Mouse (Mus musculus) heart, embryonic 15.5 days (tissue): Measurements from ENCODE around the gene Pde4a. TPM values are rescaled to one million over a fixed set of nuclear protein-coding genes. Genes with fewer than 3 reads are reported as not detected.

Experiments used
- ATAC-seq: fragments of 200-750 bp; cut with Nextera tagmentation; replicated peaks from 2 replicates; pipeline ENCODE4 v1.8.0; 2017; ENCODE audit warnings: low read depth, moderate TSS enrichment; ENCODE audit not compliant: insufficient number of reproducible peaks, insufficient read depth, low FRiP score
- H3K27ac ChIP-seq: fragments of 300-500 bp; sonication (generic); 2 replicates; pipeline ENCODE4 v1.5.1; 2015; ENCODE audit warnings: mild to moderate bottlenecking, inconsistent platforms
- H3K27me3 ChIP-seq: fragments of 300-500 bp; sonication (generic); 2 replicates; pipeline ENCODE4 v1.6.1; 2015; ENCODE audit warnings: inconsistent platforms
- H3K36me3 ChIP-seq: fragments of 300-500 bp; sonication (generic); 2 replicates; pipeline ENCODE4 v1.6.1; 2015; ENCODE audit warnings: mild to moderate bottlenecking, inconsistent platforms
- H3K4me1 ChIP-seq: fragments of 300-500 bp; sonication (generic); replicated peaks from 2 replicates; pipeline ENCODE4 v1.6.1; 2015; ENCODE audit warnings: inconsistent platforms
- H3K4me2 ChIP-seq: fragments of 300-500 bp; sonication (generic); 2 replicates; pipeline ENCODE4 v1.6.1; 2015; ENCODE audit warnings: inconsistent platforms, mild to moderate bottlenecking, moderate library complexity
- H3K4me3 ChIP-seq: fragments of 300-500 bp; sonication (generic); 2 replicates; pipeline ENCODE4 v1.5.1; 2015; ENCODE audit warnings: mild to moderate bottlenecking, inconsistent platforms
- H3K9ac ChIP-seq: fragments of 300-500 bp; sonication (generic); 2 replicates; pipeline ENCODE4 v1.6.1; 2015; ENCODE audit warnings: mild to moderate bottlenecking, inconsistent platforms
- H3K9me3 ChIP-seq: fragments of 300-500 bp; sonication (generic); replicated peaks from 2 replicates; pipeline ENCODE4 v1.6.1; 2016; ENCODE audit warnings: inconsistent platforms
- WGBS: fragments of 180-500 bp; shearing (Covaris S2); methylation state at CpG from one replicate; pipeline ENCODE4 v1.1.7; 2015; ENCODE audit warnings: mixed read lengths; 5-methylcytosine and 5-hydroxymethylcytosine counted together
- polyA plus RNA-seq: library from polyadenylated mRNA; unstranded; fragments of >200 nt; fragmentation: Nextera tagmentation; extraction: Ambion mirVana; gene quantifications from 2 replicates; pipeline ENCODE4 v1.2.1, GENCODE M21; 2015

The Pde4a gene
- polyA plus RNA-seq, 1 experiment from 2014 or later: 13.0 TPM

DNA sequence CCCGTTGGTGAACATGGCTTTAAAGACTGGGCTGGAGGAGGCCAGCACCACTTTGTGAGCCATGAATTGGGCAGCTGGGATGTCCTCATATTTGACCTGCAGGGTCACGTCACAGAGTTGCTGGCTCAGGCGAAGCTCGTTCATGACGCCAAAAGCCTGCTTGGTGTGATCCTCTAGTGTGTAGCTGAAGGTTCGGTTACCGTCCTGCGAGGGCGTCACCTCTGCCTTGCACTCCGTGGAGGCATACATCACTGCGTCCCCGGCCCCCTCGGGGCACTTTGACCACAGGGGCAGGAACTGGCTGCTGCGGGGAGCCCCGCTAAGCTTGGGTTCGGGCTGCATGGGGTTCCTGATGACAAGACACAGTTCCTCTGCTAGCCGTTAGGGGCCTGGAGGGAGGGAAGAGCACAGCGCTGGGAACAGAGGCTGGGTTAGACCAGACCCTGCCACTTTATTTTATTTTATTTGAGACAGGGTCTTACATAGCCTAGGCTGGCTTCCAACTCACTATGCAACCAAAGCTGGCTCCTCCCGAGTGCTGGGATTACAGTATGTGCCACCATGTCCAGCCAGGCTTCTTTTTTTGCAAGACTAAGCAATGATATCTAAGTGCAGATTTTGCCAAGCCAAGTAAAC lies 72.0 kb downstream of the Pde4a start:
- 12% methylated on average over 19 of the region's 19 CpGs for WGBS
- peak; percentile 14; the same call in 1 of the 2 replicates for ATAC-seq
- no peaks in the 10 kb centered on the region for H3K9me3 ChIP-seq
- H3K27ac ChIP-seq: peak overlapping the region; percentile 98
- H3K4me3 ChIP-seq: peak overlapping the region; percentile 97
- H3K4me1 ChIP-seq: peaks cover 22% of the 10 kb centered on the region
- H3K36me3 ChIP-seq: peaks cover 35% of the 10 kb centered on the region
- H3K9ac ChIP-seq: peak overlapping the region; percentile 100
- H3K4me2 ChIP-seq: peak overlapping the region; percentile 83
- peaks cover 3% of the 10 kb centered on the region; the same call in 1 of the 2 replicates for H3K27me3 ChIP-seq

DNA sequence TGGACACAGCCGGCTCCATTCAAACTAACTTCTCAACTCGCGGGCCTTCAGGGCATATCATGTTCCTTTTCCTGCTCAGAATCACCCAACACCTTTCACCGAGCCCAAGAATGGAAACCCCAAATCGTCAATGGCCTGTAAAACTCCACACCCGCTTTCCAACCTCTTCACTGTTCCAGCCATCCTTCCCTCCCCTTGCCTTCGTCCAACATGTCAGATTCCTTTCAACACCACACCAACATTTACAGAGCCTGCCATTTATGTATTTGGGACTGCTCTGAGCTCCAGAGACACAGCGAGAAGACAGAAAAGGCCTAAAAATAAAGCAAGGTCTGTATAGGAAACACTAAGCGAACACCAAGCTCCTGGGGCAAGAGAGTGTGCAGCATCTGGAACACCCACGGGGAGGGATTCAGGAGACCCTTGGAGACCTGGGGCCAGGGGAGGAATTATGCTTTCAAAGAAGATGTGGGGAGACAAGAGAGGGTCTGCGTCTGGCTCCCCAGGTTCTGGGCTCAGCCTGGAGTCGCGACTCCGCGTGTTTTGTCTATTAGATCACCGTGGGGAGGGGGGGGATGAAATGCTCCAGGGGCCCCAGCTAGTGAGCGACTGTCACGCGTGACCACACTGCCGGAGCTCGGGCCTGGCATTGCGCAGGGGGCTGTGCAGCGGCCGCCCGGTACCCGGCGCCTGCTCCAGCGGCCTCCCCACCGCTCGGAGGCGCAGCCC lies 72.7 kb downstream of the Pde4a start:
- Histone ChIP-seq H3K9me3 (no peaks in the 10 kb centered on the region), H3K27me3 (peaks cover 8% of the 10 kb centered on the region), H3K36me3 (peaks cover 28% of the 10 kb centered on the region), H3K4me3 (peak overlapping the region; percentile 97), H3K4me1 (peaks cover 22% of the 10 kb centered on the region), H3K9ac (peak overlapping the region; percentile 100), H3K4me2 (peak overlapping the region; percentile 83), H3K27ac (peak overlapping the region; percentile 98)
- peak; percentile 21; the same call in 1 of the 2 replicates for ATAC-seq
- WGBS: under 1% methylated on average over 31 of the region's 31 CpGs

- peak within 1 kb of the TSS; percentile 98 for H3K27ac ChIP-seq
- peak within 1 kb of the TSS; percentile 83 for H3K4me2 ChIP-seq
- WGBS: under 1% methylated on average over 68 of the region's 90 CpGs
- H3K4me1 ChIP-seq: peaks cover 23% of the 10 kb centered on the region
- peaks cover 21% of the 10 kb centered on the region for H3K36me3 ChIP-seq
- H3K9ac ChIP-seq: peak within 1 kb of the TSS; percentile 100
- H3K27me3 ChIP-seq: peaks cover 15% of the 10 kb centered on the region
- ATAC-seq: peak; percentile 84
- no peaks in the 10 kb centered on the region for H3K9me3 ChIP-seq
- peak within 1 kb of the TSS; percentile 97 for H3K4me3 ChIP-seq
These were observed 73.4 kb downstream of the Pde4a start, which contains the start of gene Keap1 for GRCm38 (mm10) chr9:21238733-21239464. TSS of gene Keap1 (minus strand) at chr9:21239361.

GRCm38 (mm10) chr9:21239465-21239848 lies 73.9 kb downstream of the Pde4a start:
- Histone ChIP-seq H3K9ac (peak overlapping the region; percentile 100), H3K27me3 (peaks cover 21% of the 10 kb centered on the region), H3K27ac (peak overlapping the region; percentile 98), H3K9me3 (no peaks in the 10 kb centered on the region), H3K4me1 (peaks cover 29% of the 10 kb centered on the region), H3K4me3 (peak overlapping the region; percentile 97), H3K36me3 (peaks cover 15% of the 10 kb centered on the region), H3K4me2 (peak overlapping the region; percentile 83)
- 44% methylated on average over 4 of the region's 4 CpGs for WGBS
- ATAC-seq: no peak

DNA sequence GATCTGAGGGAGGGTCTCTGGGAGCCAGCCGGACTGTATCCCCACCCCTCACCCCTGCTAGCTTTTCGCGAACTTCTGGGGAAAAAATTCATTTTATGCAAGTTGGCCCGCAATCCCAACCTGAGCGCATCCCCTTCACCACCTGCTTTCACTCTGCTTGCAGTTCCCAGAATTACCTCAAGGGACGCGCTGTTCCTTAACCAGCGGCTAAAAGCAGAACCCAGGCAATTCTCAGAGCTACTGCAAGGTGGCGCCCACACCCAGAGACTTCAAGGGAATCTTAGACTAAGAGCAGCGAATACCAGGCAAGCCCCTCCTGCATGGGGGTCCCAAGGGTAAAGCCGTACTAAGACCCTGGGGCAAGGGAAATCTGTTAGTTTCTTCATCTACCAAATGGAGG lies 75.8 kb downstream of the Pde4a start:
- Histone ChIP-seq H3K4me1 (peaks cover 35% of the 10 kb centered on the region), H3K27me3 (peaks cover 40% of the 10 kb centered on the region), H3K36me3 (no peaks in the 10 kb centered on the region), H3K4me2 (no peak overlapping the region), H3K27ac (no peak overlapping the region), H3K4me3 (no peak overlapping the region), H3K9me3 (no peaks in the 10 kb centered on the region), H3K9ac (no peak overlapping the region)
- WGBS: 9% methylated on average over 11 of the region's 11 CpGs
- ATAC-seq: no peak

GRCm38 (mm10) chr9:21243826-21244427 lies 78.4 kb downstream of the Pde4a start:
- H3K9ac ChIP-seq: peak overlapping the region; percentile 42
- ATAC-seq: no peak
- no peak overlapping the region for H3K27ac ChIP-seq
- peaks cover 26% of the 10 kb centered on the region for H3K4me1 ChIP-seq
- peak overlapping the region; percentile 89 for H3K4me2 ChIP-seq
- H3K27me3 ChIP-seq: peaks cover 62% of the 10 kb centered on the region
- peak overlapping the region; percentile 52 for H3K4me3 ChIP-seq
- H3K36me3 ChIP-seq: no peaks in the 10 kb centered on the region
- no peaks in the 10 kb centered on the region for H3K9me3 ChIP-seq
- WGBS: 6% methylated on average over 42 of the region's 42 CpGs

DNA sequence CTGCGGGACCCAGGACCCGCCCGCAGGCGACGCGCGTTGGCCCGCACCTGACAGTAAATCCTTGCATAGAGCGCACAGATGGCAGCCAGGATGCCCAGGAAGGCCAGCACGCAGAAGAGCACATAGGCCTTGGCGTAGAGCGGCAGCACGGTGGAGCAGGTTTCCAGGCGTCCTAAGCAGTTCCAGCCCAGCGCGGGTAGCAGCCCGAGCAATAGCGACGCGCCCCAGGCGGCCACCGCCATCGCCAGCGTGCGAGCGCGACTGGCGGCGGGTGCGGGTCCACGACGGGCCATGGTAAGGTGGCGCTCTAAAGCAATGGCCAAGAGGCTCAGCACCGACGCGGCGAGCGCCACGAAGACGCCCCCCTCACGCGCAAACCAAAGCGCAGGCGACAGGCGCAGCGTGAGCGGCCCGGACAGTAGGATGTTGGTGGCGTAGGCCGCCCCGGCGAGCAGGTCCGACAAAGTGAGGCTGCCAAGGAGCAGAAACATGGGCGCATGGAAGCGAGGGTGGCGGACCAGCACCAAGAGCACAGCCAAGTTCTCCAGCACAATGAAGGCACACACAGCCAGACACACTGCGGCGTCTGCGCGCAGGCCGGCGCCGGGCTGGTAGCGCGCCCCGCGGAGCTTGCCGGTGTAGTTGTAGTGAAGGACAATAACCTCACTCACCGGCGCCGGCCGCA lies 79.1 kb downstream of the Pde4a start:
- Histone ChIP-seq H3K27me3 (peaks cover 69% of the 10 kb centered on the region), H3K4me2 (peak overlapping the region; percentile 89), H3K9ac (peak overlapping the region; percentile 42), H3K27ac (no peak overlapping the region), H3K4me3 (peak overlapping the region; percentile 52), H3K36me3 (no peaks in the 10 kb centered on the region), H3K4me1 (peaks cover 26% of the 10 kb centered on the region), H3K9me3 (no peaks in the 10 kb centered on the region)
- under 1% methylated on average over 72 of the region's 72 CpGs for WGBS
- peak; percentile 50 for ATAC-seq

- Histone ChIP-seq H3K4me1 (peaks cover 29% of the 10 kb centered on the region), H3K4me2 (peak overlapping the region; percentile 89), H3K4me3 (peak overlapping the region; percentile 52), H3K36me3 (no peaks in the 10 kb centered on the region), H3K9ac (peak overlapping the region; percentile 42), H3K27ac (no peak overlapping the region), H3K27me3 (peaks cover 74% of the 10 kb centered on the region), H3K9me3 (no peaks in the 10 kb centered on the region)
- WGBS: 3% methylated on average over 16 of the region's 16 CpGs
- ATAC-seq: no peak
These were observed 79.6 kb downstream of the Pde4a start for GRCm38 (mm10) chr9:21245113-21245487.

DNA sequence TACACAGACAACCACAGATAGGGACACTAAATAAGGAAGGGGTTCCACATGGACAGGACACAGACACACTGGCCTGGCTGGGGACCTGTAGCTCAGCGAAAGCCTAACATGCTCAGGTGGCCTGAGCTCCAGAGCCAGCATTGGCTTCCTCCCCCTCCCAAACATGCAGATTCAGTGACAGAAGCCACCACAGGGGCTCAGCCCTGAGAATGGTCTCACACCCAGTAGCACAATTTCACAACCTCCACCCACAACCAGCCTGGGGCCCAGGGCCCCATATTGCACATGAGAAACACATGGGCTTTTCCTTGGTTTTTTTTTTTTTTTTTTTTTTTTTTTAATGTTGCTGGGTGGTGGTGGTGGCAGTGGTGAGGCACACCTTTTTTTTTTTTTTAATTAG lies 80.8 kb downstream of the Pde4a start:
- Histone ChIP-seq H3K27me3 (peaks cover 86% of the 10 kb centered on the region), H3K36me3 (no peaks in the 10 kb centered on the region), H3K4me2 (no peak overlapping the region), H3K4me1 (peaks cover 26% of the 10 kb centered on the region), H3K4me3 (no peak overlapping the region), H3K9me3 (no peaks in the 10 kb centered on the region), H3K27ac (no peak overlapping the region), H3K9ac (no peak overlapping the region)
- ATAC-seq: no peak
- 93% methylated on average over 1 of the region's 1 CpGs for WGBS

- Histone ChIP-seq H3K4me2 (peak within 1 kb of the TSS; percentile 66), H3K27ac (no peak within 1 kb of the TSS), H3K36me3 (no peaks in the 10 kb centered on the region), H3K27me3 (peaks cover 84% of the 10 kb centered on the region), H3K9me3 (no peaks in the 10 kb centered on the region), H3K4me3 (peak within 1 kb of the TSS; percentile 42), H3K4me1 (peaks cover 26% of the 10 kb centered on the region), H3K9ac (peak within 1 kb of the TSS; percentile 46)
- ATAC-seq: no peak
- 2% methylated on average over 26 of the region's 30 CpGs for WGBS
These were observed 82.8 kb downstream of the Pde4a start, which contains the start of gene S1pr5 for GRCm38 (mm10) chr9:21248326-21248725. TSS of gene S1pr5 (minus strand) at chr9:21248443.
